Mouse (Mus musculus) intestine, embryonic 15.5 days (tissue): Measurements from ENCODE around the gene Fbxo24. TPM values are rescaled to one million over a fixed set of nuclear protein-coding genes. Genes with fewer than 3 reads are reported as not detected.
"Not testable (repeated sequence)": the region's sequence is repeated elsewhere in the genome, so short reads cannot be mapped to it uniquely, and the experiment has no call there.

Experiments used
- ATAC-seq: fragments of 200-750 bp; cut with Nextera tagmentation; 2 replicates; pipeline ENCODE4 v1.8.0; 2017; ENCODE audit warnings: moderate TSS enrichment, moderate library complexity
- H3K27ac ChIP-seq: fragments of 300-500 bp; sonication (generic); 2 replicates; pipeline ENCODE4 v1.5.1; 2015; ENCODE audit warnings: mild to moderate bottlenecking, inconsistent platforms
- H3K27me3 ChIP-seq: fragments of 300-500 bp; sonication (generic); replicated peaks from 2 replicates; pipeline ENCODE4 v1.6.1; 2015; ENCODE audit warnings: inconsistent platforms
- H3K36me3 ChIP-seq: fragments of 300-500 bp; sonication (generic); 2 replicates; pipeline ENCODE4 v1.6.1; 2015; ENCODE audit warnings: inconsistent platforms
- H3K4me1 ChIP-seq: fragments of 300-500 bp; sonication (generic); replicated peaks from 2 replicates; pipeline ENCODE4 v1.6.1; 2015; ENCODE audit warnings: inconsistent platforms
- H3K4me2 ChIP-seq: fragments of 300-500 bp; sonication (generic); replicated peaks from 2 replicates; pipeline ENCODE4 v1.6.1; 2015; ENCODE audit warnings: mild to moderate bottlenecking, inconsistent platforms
- H3K4me3 ChIP-seq: fragments of 300-500 bp; sonication (generic); replicated peaks from 2 replicates; pipeline ENCODE4 v1.5.1; 2015; ENCODE audit warnings: inconsistent platforms
- H3K9ac ChIP-seq: fragments of 300-500 bp; sonication (generic); 2 replicates; pipeline ENCODE4 v1.6.1; 2015; ENCODE audit warnings: inconsistent platforms
- H3K9me3 ChIP-seq: fragments of 300-500 bp; sonication (generic); 2 replicates; pipeline ENCODE4 v1.6.1; 2016; ENCODE audit warnings: inconsistent platforms
- WGBS: fragments of 180-500 bp; shearing (Covaris S2); methylation state at CpG from one replicate; pipeline ENCODE4 v1.1.7; 2015; 5-methylcytosine and 5-hydroxymethylcytosine counted together
- polyA plus RNA-seq: library from polyadenylated mRNA; unstranded; fragments of >200 nt; fragmentation: Nextera tagmentation; extraction: Ambion mirVana; gene quantifications from 2 replicates; pipeline ENCODE4 v1.2.1, GENCODE M21; 2015

Fbxo24 gene
- polyA plus RNA-seq, 1 experiment from 2014 or later: 0.15 TPM

DNA sequence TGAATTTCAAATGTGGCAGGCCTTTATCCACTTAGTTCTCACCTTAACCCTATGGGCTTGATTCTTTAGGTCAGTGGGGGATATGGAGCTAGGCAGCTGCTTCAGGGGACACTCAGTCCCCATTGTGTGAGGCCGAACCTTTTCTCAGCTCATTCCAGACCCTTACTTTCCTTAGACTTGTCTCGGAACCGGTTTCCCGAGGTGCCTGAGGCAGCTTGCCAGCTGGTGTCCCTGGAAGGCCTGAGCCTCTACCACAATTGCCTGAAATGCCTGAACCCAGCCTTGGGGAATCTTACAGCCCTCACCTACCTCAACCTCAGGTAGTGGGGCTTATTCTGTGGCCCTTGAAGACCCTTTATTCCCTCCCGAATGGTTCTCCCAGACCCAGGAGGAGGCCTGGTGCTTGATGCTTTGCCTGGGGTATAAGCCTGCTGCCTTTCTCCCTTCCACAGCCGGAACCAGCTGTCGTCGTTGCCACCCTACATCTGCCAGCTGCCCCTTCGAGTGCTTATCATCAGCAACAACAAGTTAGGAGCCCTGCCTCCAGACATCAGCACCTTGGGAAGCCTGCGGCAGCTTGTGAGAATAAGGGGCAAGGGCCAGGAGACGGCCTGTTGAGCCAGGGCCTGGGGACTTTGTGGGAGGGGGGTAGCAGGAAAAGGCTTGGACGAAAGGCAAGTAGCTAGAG, 4.7 kb upstream of the Fbxo24 start:
- Histone ChIP-seq H3K4me2 (no peak overlapping the region), H3K4me1 (peaks cover 38% of the 10 kb centered on the region), H3K27ac (no peak overlapping the region), H3K27me3 (no peaks in the 10 kb centered on the region), H3K4me3 (no peak overlapping the region), H3K9ac (no peak overlapping the region), H3K9me3 (no peaks in the 10 kb centered on the region), H3K36me3 (peaks cover 34% of the 10 kb centered on the region)
- no peak for ATAC-seq
- 77% methylated on average over 12 of the region's 12 CpGs for WGBS

DNA sequence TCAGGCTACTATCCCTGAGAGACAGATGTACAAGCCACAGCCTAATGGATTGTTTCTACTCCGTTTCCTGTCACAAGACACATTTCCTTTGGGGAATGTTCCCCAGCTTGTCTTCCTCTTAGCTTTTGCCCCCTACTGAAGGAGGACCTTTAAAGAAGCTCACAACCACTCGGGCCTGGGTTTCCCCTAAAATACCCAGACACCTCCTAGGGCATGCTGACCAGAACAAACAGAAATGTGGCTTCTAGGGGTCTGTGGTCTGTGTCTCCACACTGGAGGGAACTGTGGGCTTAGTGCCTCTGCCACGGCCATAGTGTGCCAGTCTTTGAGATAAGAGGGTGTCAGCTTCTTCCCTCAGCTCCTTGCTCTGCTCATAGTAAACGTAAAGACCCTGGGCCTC, 2.8 kb upstream of the Fbxo24 start:
- Histone ChIP-seq H3K4me1 (peaks cover 38% of the 10 kb centered on the region), H3K4me2 (peak overlapping the region; percentile 85), H3K9me3 (no peaks in the 10 kb centered on the region), H3K36me3 (peaks cover 16% of the 10 kb centered on the region), H3K27me3 (no peaks in the 10 kb centered on the region), H3K27ac (peak overlapping the region; percentile 99; the same call in 1 of the 2 replicates), H3K9ac (peak overlapping the region; percentile 35), H3K4me3 (peak overlapping the region; percentile 91; the same call in 1 of the 2 replicates)
- ATAC-seq: no peak
- WGBS: 49% methylated on average over 4 of the region's 4 CpGs

DNA sequence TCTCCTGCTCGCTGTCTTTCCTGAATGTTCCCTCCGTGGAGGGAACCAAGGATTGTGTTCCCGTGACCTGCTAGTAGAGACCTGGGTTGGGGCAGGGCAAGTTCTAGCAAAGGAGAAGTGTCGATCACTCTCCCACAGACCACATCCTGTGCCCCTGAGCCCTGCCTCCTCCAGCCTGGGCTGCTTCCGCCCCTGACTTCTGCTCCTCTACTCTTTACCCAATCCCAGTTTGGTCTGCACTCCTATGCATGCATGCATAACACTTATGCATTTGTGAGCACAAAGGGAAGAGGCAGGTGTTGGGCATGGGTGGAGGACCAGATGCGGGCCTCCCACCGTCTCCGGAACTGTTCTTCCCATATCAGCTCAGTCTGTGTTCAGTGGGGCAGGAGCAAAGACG, 2.4 kb upstream of the Fbxo24 start:
- Histone ChIP-seq H3K4me1 (peaks cover 38% of the 10 kb centered on the region), H3K36me3 (peaks cover 12% of the 10 kb centered on the region), H3K27ac (peak overlapping the region; percentile 99), H3K4me3 (peak overlapping the region; percentile 91), H3K4me2 (peak overlapping the region; percentile 85), H3K27me3 (no peaks in the 10 kb centered on the region), H3K9ac (peak overlapping the region; percentile 84), H3K9me3 (no peaks in the 10 kb centered on the region)
- no peak for ATAC-seq
- 53% methylated on average over 9 of the region's 9 CpGs for WGBS

DNA sequence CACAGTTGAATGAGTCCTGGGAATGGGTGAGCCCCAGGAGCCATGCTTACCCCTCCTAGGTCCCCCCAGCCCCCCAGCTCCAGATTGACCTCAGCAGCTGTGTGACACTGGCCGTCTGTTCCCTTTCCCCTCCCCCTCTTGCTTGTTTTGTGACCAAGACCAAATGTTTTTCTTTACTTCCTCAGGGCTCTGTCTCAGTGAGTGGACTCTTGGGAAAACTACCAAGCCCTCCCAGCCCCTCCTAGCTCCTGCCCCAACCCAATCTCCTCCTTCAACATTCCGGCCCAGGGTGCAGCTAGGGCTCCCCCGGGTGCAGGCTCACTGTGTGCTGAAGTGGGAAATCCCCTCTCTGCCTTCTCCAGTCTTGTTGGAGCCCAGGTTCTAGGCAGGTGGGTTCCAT, 1.8 kb upstream of the Fbxo24 start:
- WGBS: 10% methylated on average over 3 of the region's 3 CpGs
- peak overlapping the region; percentile 85 for H3K4me2 ChIP-seq

DNA sequence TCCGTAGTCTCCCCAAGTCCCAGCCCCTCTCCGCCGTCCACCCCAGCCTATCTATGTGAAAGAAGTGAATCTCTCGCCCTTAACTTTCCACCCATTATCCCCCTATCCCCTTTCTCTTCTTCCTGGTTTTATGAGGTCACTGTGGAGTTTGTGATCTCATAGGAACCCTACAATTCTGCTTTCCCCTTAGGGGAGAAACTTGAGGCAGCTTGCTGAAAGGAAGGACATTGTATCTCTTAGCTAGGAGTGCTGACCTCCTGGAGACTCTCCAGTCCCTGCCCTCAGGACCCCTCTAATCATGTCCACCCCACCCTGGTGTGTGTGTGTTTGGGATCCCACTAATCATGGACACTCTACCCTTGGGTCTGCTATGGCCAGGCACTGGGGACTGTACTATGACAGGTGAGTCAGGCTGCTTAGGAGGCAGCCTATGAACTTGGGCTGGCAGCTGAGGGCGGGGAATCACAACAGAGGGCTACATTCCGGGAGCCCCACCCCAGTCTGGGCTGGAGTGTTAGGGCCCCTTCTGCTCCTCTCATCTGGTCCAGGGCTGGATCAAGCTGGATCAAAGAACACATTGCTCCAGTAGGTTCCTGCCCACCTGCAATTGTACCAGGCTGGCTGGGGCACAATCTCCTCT, 1.2 kb upstream of the Fbxo24 start:
- Histone ChIP-seq H3K9me3 (no peaks in the 10 kb centered on the region), H3K27me3 (no peaks in the 10 kb centered on the region), H3K36me3 (peaks cover 7% of the 10 kb centered on the region), H3K4me1 (peaks cover 38% of the 10 kb centered on the region), H3K4me3 (peak overlapping the region; percentile 91), H3K27ac (peak overlapping the region; percentile 99), H3K9ac (peak overlapping the region; percentile 84), H3K4me2 (peak overlapping the region; percentile 85)
- ATAC-seq: peak; percentile 50
- WGBS: 18% methylated on average over 6 of the region's 6 CpGs

More for the DNA sequence above, 1.8 kb upstream of the Fbxo24 start:
- Histone ChIP-seq H3K27me3 (no peaks in the 10 kb centered on the region), H3K9me3 (no peaks in the 10 kb centered on the region), H3K27ac (peak overlapping the region; percentile 99), H3K36me3 (peaks cover 8% of the 10 kb centered on the region), H3K9ac (peak overlapping the region; percentile 84), H3K4me1 (peaks cover 38% of the 10 kb centered on the region), H3K4me3 (peak overlapping the region; percentile 91)
- no peak for ATAC-seq

DNA sequence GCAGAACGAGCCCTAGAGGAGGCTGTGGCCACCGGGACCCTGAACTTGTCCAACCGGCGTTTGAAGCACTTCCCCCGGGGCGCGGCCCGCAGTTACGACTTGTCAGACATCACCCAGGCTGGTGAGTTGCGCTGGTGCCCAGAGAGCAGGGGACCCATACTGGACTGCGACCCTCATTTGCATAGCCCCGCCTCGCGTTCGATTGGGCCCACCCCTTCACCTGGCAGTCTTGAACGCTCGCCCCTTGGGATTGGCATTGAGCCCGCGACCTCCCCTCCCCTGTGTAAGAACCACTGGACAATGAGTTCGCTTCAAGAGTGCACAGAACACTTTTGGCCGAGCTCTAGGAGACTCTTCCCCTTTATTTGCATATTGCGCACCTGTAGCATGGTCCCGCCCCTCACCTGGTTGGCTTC, 512 bp upstream of the Fbxo24 start:
- H3K4me1 ChIP-seq: peaks cover 38% of the 10 kb centered on the region
- H3K27ac ChIP-seq: peak overlapping the region; percentile 99
- peak overlapping the region; percentile 84 for H3K9ac ChIP-seq
- no peaks in the 10 kb centered on the region for H3K9me3 ChIP-seq
- 0% methylated on average over 23 of the region's 23 CpGs for WGBS
- no peaks in the 10 kb centered on the region for H3K27me3 ChIP-seq
- peak; percentile 57 for ATAC-seq
- H3K36me3 ChIP-seq: peaks cover 7% of the 10 kb centered on the region
- H3K4me3 ChIP-seq: peak overlapping the region; percentile 91
- peak overlapping the region; percentile 85 for H3K4me2 ChIP-seq

DNA sequence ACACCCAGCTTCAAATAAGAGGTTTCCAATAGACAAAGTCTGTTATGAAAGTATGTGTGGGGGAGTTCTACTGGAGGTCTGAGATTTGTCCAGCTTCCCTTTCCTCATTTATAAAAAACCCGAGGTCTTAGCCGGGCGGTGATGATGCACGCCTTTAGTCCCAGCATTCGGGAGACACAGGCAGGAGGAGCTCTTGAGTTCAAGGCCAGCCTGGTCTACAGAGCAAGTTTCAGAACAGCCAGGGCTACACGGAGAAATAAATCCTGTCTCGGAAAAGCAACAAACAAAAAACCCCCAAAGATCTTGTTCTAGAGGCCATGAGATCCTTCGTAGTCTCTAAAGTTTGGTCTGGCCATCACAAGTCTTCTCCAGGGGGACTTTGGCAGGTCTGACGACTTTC, 811 bp downstream of the Fbxo24 start:
- peak overlapping the region; percentile 59 for H3K9ac ChIP-seq
- no peak for ATAC-seq
- peaks cover 31% of the 10 kb centered on the region for H3K4me1 ChIP-seq
- H3K27ac ChIP-seq: peak overlapping the region; percentile 92
- H3K9me3 ChIP-seq: no peaks in the 10 kb centered on the region
- H3K27me3 ChIP-seq: no peaks in the 10 kb centered on the region
- peak overlapping the region; percentile 83 for H3K4me2 ChIP-seq
- peak overlapping the region; percentile 91 for H3K4me3 ChIP-seq
- H3K36me3 ChIP-seq: no peaks in the 10 kb centered on the region
- 2% methylated on average over 9 of the region's 9 CpGs for WGBS

DNA sequence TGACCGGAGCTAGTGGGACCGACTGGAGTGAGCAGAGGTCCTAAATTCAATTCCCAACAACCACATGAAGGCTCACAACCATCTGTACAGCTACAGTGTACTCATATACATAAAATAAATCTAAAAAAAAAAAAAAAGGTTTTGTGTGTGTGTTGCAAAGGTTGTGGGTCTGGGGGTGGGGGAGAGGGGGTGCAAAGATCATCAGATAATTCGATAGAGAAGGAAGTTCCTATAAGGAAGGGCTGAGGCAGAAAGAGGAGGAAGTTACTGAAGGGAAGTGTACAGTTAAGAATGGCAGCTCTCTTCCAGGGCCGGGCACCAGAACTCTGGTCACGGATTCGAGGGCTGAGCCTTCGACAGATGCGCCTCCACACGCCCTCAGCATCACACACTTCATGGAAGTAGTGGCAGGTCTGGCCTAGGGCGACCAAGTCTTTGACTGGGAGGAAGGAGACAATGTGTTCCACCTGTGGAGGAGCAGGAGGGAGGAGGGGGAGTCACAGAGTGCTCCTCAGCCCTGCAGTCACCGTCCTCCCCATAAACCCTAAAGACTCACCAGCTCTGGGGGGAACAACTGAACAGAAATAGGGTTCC, 4.8 kb downstream of the Fbxo24 start:
- Histone ChIP-seq H3K9me3 (no peaks in the 10 kb centered on the region), H3K27me3 (no peaks in the 10 kb centered on the region), H3K9ac (no peak overlapping the region), H3K4me3 (no peak overlapping the region), H3K36me3 (no peaks in the 10 kb centered on the region), H3K27ac (no peak overlapping the region), H3K4me1 (no peaks in the 10 kb centered on the region; the same call in none of the 2 replicates), H3K4me2 (no peak overlapping the region)
- 80% methylated on average over 11 of the region's 11 CpGs for WGBS
- ATAC-seq: no peak

DNA sequence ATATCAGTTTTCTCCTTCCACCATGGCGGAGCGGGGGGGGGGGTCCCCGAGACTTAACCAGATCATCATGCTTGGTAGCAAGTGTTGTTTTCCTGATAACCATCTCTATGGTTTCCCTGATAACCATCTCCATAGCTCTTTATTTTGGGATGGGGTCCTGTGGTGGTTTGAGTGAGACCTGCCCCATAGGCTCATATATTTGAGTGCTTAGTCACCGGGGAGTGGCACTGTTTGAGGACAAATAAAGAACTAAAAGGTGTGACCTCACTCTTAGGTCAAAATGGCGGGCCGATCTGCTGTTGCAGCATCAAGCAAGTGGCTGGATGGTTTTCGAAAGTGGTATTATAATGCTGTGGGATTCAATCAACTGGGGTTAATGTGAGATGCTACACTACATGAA, 13.5 kb downstream of the Fbxo24 start:
- no peaks in the 10 kb centered on the region for H3K9me3 ChIP-seq
- ATAC-seq: no peak

DNA sequence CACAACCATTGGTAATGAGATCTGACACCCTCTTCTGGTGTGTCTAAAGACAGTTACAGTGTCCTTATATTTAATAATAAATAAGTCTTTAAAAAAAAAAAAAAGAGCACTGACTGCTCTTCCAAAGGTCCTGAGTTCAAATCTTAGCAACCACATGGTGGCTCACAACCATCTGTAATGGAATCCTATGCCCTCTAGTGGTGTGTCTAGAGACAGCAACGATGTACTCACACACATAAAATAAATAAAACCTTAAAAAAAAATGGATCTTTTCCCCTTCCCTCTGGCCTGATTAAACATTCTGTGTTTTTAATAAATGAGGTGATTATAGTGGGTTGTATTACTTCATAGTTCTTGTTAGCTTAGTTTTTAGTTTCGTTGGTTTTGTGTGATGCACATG, 13.9 kb downstream of the Fbxo24 start:
- not testable (repeated sequence) for H3K4me2 ChIP-seq, H3K9ac ChIP-seq, H3K9me3 ChIP-seq, H3K36me3 ChIP-seq, ATAC-seq, H3K27ac ChIP-seq, H3K4me3 ChIP-seq, H3K27me3 ChIP-seq
- H3K4me1 ChIP-seq: peaks cover 32% of the 10 kb centered on the region
- WGBS: 92% methylated on average over 2 of the region's 2 CpGs

More for the DNA sequence above, 13.5 kb downstream of the Fbxo24 start:
- Histone ChIP-seq H3K9ac (no peak overlapping the region), H3K27ac (no peak overlapping the region), H3K4me2 (no peak overlapping the region), H3K4me3 (no peak overlapping the region), H3K4me1 (peaks cover 28% of the 10 kb centered on the region), H3K36me3 (no peaks in the 10 kb centered on the region), H3K27me3 (no peaks in the 10 kb centered on the region)
- 79% methylated on average over 7 of the region's 7 CpGs for WGBS

DNA sequence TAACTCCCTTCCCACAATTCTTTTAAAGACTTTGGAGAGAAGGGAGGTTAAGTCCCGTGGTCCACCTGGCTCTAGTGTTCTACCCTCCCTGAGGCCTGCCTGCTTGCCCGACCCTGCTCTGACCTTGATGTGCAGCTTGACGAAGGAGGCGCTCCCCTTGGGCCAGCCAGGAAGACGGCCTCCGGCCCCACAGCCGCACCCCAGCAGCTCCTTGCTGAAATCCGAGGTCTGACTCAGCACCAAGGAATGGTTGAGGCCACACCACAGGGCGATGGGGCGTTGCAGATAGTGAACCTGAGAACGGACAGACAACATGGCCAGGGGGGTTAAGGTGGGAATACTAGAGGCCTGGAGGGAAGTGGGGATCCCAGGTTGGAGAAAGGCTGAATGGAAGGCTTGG, 15.3 kb downstream of the Fbxo24 start, which contains the start of gene Pcolce:
TSS of gene Pcolce (minus strand) at position 235 of the 400 bp plus-strand sequence.
- no peak within 1 kb of the TSS; the same call in 1 of the 2 replicates for H3K4me2 ChIP-seq
- H3K4me3 ChIP-seq: no peak within 1 kb of the TSS
- H3K27ac ChIP-seq: peak within 1 kb of the TSS; percentile 76
- no peaks in the 10 kb centered on the region for H3K9me3 ChIP-seq
- peak; percentile 77 for ATAC-seq
- peaks cover 45% of the 10 kb centered on the region for H3K4me1 ChIP-seq
- 29% methylated on average over 11 of the region's 11 CpGs for WGBS
- H3K27me3 ChIP-seq: no peaks in the 10 kb centered on the region
- no peak within 1 kb of the TSS for H3K9ac ChIP-seq
- no peaks in the 10 kb centered on the region for H3K36me3 ChIP-seq

DNA sequence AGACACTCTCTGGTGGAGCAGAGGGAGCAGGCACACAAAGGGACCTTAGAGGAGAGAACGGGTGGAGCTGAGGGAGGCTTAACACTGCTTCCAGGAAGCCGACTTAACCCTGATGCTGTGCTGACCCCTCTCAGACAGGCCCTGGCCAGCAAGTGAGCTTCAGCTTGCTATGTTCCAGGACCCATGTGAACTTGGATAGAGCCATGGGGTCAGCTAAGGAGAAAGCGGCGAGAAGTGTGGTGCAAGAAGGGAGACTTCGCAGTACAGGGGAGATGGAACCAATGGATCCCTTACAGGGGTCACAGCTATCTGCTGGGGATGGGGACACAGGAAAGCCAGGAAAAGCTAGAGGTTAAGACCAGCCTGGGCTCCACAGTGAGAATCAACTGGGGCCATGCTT, 15.7 kb downstream of the Fbxo24 start:
- no peaks in the 10 kb centered on the region for H3K9me3 ChIP-seq
- H3K4me3 ChIP-seq: no peak overlapping the region
- H3K4me1 ChIP-seq: peaks cover 50% of the 10 kb centered on the region
- WGBS: 64% methylated on average over 5 of the region's 5 CpGs
- H3K4me2 ChIP-seq: no peak overlapping the region; the same call in 1 of the 2 replicates
- H3K27me3 ChIP-seq: no peaks in the 10 kb centered on the region
- H3K9ac ChIP-seq: no peak overlapping the region
- H3K36me3 ChIP-seq: no peaks in the 10 kb centered on the region
- ATAC-seq: peak; percentile 1; the same call in 1 of the 2 replicates
- H3K27ac ChIP-seq: peak overlapping the region; percentile 76; the same call in 1 of the 2 replicates
